Mouse (Mus musculus): ENCODE results near the gene Mettl16. TPM values are rescaled to one million over a fixed set of nuclear protein-coding genes. Genes with fewer than 3 reads are reported as not detected.

The Mettl16 gene
- polyA plus RNA-seq, 1 experiment from 2014 or later, result 41.1 TPM

DNA sequence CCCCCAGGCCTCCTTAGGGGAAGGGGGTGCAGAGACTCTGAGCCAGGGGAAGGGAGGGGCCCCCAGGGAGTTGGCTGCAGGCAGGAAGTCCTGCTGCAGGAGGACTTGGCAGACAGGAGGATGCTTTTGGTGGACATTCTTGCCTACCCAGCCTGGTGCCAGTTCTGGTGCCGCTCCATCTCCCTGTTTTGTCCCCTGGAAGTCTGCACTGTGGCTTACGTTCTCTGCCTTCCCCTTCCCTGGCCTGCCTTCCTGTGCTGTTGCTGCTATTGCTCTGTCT, 72.7 kb downstream of the Mettl16 start:
- no peaks in the 10 kb centered on the region for H3K9me3 ChIP-seq (ENCODE audit: control insufficient read depth, low read length)
- no peak overlapping the region for H3K27ac ChIP-seq (replicated peaks; ENCODE audit: low read depth, low read length)
- peaks cover 45% of the 10 kb centered on the region for H3K36me3 ChIP-seq (ENCODE audit: control insufficient read depth, insufficient read depth, low read length)
- H3K4me3 ChIP-seq (replicated peaks; ENCODE audit: low read depth, low read length), result no peak overlapping the region
- 0 out of 2 replicates have a peak, but pooled peaks cover 3% of the 10 kb centered on the region for H3K4me1 ChIP-seq (ENCODE audit: control insufficient read depth, insufficient read depth, low read length)
- DNase-seq (no peak), ATAC-seq (ENCODE audit: low FRiP score, low TSS enrichment) (no peak)
- H3K27me3 ChIP-seq (ENCODE audit: control insufficient read depth, insufficient read depth, low read length), result no peaks in the 10 kb centered on the region
- 83% methylated on average over 2 of the region's 2 CpGs for WGBS
- no peak overlapping the region for H3K4me2 ChIP-seq (ENCODE audit: low read length)
- no peak overlapping the region for H3K9ac ChIP-seq (replicated peaks; ENCODE audit: low read length)

DNA sequence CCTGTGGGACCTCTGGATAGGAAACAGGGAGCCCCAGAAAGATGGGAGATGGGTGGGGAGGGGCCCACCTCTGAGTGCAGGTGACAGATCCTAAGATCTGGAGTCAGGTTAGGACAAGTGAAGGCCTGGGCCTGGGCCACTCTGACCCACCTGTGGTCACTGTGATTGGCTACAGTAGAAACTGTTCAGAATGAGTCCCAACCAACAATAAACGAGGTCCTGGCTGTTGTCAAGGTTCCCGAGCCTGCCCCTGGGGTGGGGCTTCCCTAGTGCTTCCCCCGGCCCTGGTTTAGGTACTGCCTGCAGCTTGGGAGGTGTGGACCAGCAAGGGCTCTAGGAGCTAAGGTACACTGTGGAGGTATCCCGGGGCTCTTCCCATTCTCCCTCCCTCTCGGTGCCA, 73.1 kb downstream of the Mettl16 start:
- ATAC-seq (ENCODE audit: low FRiP score, low TSS enrichment) (no peak), DNase-seq (no peak)
- Histone ChIP-seq H3K9ac (replicated peaks; ENCODE audit: low read length) (no peak overlapping the region), H3K4me3 (replicated peaks; ENCODE audit: low read depth, low read length) (no peak overlapping the region), H3K9me3 (ENCODE audit: control insufficient read depth, low read length) (no peaks in the 10 kb centered on the region), H3K27ac (replicated peaks; ENCODE audit: low read depth, low read length) (no peak overlapping the region), H3K4me2 (ENCODE audit: low read length) (no peak overlapping the region), H3K4me1 (ENCODE audit: control insufficient read depth, insufficient read depth, low read length) (0 out of 2 replicates have a peak, but pooled peaks cover 3% of the 10 kb centered on the region), H3K36me3 (ENCODE audit: control insufficient read depth, insufficient read depth, low read length) (peaks cover 45% of the 10 kb centered on the region), H3K27me3 (ENCODE audit: control insufficient read depth, insufficient read depth, low read length) (no peaks in the 10 kb centered on the region)
- WGBS, result 71% methylated on average over 5 of the region's 5 CpGs

DNA sequence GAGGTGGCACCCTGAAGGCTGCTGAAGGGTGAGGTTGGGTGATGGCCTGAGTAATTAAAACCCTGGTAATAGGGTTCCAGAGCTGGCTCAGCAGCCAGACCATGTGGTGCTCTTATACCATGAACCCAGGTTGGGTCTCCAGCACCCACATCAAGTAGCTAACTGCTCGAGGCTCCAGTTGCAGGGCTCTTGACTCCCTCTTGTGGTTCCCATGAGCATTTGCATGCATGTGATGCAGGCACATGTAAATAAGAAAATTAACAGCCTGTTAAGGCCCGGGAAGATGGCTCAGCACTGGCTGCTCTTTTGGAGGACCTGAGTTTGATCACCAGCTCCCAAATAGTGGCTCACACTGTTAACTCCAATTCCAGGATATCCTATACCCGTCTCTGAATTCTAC, 75.2 kb downstream of the Mettl16 start:
- no peaks in the 10 kb centered on the region for H3K9me3 ChIP-seq (ENCODE audit: control insufficient read depth, low read length)
- 73% methylated on average over 3 of the region's 3 CpGs for WGBS
- no peak overlapping the region for H3K27ac ChIP-seq (replicated peaks; ENCODE audit: low read depth, low read length)
- H3K9ac ChIP-seq (replicated peaks; ENCODE audit: low read length), result no peak overlapping the region
- peaks cover 49% of the 10 kb centered on the region for H3K36me3 ChIP-seq (ENCODE audit: control insufficient read depth, insufficient read depth, low read length)
- no peak overlapping the region for H3K4me3 ChIP-seq (replicated peaks; ENCODE audit: low read depth, low read length)
- no peaks in the 10 kb centered on the region for H3K27me3 ChIP-seq (ENCODE audit: control insufficient read depth, insufficient read depth, low read length)
- 0 out of 2 replicates have a peak, but pooled peaks cover 3% of the 10 kb centered on the region for H3K4me1 ChIP-seq (ENCODE audit: control insufficient read depth, insufficient read depth, low read length)
- DNase-seq (no peak), ATAC-seq (ENCODE audit: low FRiP score, low TSS enrichment) (no peak)
- H3K4me2 ChIP-seq (ENCODE audit: low read length), result no peak overlapping the region

DNA sequence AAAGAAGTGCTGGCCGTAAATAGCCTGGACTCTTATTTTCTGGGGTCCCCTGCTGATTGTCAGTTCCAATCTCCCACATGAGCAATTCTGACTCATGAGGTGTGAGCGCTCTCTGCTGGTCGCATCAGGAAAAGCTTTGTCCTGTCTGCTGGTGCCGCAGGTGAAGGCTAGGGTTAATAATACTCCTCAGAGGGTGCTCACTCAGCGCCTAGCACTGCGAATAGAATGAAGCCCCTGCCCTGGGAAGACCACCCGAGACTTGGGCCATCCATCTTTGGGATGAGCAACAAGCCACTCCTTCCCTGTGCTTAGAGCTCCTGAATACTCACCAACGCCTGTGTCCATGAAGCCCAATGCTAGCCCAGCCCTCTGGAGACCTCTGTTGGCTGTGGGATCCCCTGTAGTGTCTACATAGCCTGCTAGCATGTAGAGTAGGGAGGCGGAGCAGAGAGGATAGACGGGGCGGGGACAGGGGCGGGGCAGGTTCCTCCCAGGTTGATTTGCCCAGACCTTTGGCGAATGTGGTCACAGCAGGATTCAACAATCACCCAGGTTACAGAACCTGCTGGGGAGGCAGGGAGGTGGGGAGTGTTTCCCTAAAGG, 77.4 kb downstream of the Mettl16 start:
- H3K27ac ChIP-seq (replicated peaks; ENCODE audit: low read depth, low read length), result 0 out of 2 replicates have a peak overlapping the region, but pooled peaks have one; percentile 20
- H3K36me3 ChIP-seq (ENCODE audit: control insufficient read depth, insufficient read depth, low read length), result peaks cover 56% of the 10 kb centered on the region
- no peaks in the 10 kb centered on the region for H3K27me3 ChIP-seq (ENCODE audit: control insufficient read depth, insufficient read depth, low read length)
- H3K9ac ChIP-seq (replicated peaks; ENCODE audit: low read length), result no peak overlapping the region
- 0 out of 2 replicates have a peak, but pooled peaks cover 3% of the 10 kb centered on the region for H3K4me1 ChIP-seq (ENCODE audit: control insufficient read depth, insufficient read depth, low read length)
- ATAC-seq (ENCODE audit: low FRiP score, low TSS enrichment), result peak; percentile 62
- DNase-seq, result peak; percentile 85
- no peaks in the 10 kb centered on the region for H3K9me3 ChIP-seq (ENCODE audit: control insufficient read depth, low read length)
- 3% methylated on average over 13 of the region's 13 CpGs for WGBS
- no peak overlapping the region for H3K4me3 ChIP-seq (replicated peaks; ENCODE audit: low read depth, low read length)
- H3K4me2 ChIP-seq (ENCODE audit: low read length), result no peak overlapping the region

DNA sequence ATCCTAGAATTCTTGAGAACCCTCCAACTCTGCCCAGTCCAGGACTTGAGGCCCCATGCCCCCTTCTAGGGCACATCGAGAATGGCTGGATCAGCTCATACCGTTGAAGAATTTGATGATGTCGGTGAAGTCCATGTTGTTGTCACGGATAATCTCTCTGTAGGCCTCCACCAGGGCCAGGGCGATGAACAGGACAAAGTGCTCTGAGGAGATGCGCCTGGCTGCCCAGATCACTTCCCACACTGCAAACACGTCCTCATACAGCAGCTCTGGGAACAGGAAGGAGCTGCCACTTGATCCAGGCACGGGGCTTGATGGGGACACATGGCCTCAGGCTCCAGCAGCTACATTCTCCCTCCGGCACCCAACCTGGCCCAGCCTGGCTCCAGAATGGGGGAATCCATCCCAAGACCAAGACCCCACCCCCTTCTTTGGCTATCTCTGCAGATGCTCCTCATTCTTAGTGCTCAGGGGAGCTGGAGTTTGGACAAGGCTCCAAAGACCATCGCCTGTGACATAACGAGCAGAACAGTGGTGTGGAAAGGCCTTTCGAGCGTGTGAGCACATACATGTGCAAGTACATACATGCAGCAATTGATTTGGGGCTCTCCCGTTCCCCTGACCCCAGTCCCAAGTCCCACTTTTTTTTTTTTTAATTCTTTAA, 80.5 kb downstream of the Mettl16 start:
- H3K27me3 ChIP-seq (ENCODE audit: control insufficient read depth, insufficient read depth, low read length), result no peaks in the 10 kb centered on the region
- H3K27ac ChIP-seq (replicated peaks; ENCODE audit: low read depth, low read length), result no peak overlapping the region
- no peak overlapping the region for H3K4me3 ChIP-seq (replicated peaks; ENCODE audit: low read depth, low read length)
- no peak overlapping the region for H3K4me2 ChIP-seq (ENCODE audit: low read length)
- peaks cover 46% of the 10 kb centered on the region for H3K36me3 ChIP-seq (ENCODE audit: control insufficient read depth, insufficient read depth, low read length)
- DNase-seq, result no peak
- 86% methylated on average over 14 of the region's 14 CpGs for WGBS
- H3K4me1 ChIP-seq (ENCODE audit: control insufficient read depth, insufficient read depth, low read length), result 0 out of 2 replicates have a peak, but pooled peaks cover 3% of the 10 kb centered on the region
- no peak for ATAC-seq (ENCODE audit: low FRiP score, low TSS enrichment)
- no peak overlapping the region for H3K9ac ChIP-seq (replicated peaks; ENCODE audit: low read length)
- no peaks in the 10 kb centered on the region for H3K9me3 ChIP-seq (ENCODE audit: control insufficient read depth, low read length)

DNA sequence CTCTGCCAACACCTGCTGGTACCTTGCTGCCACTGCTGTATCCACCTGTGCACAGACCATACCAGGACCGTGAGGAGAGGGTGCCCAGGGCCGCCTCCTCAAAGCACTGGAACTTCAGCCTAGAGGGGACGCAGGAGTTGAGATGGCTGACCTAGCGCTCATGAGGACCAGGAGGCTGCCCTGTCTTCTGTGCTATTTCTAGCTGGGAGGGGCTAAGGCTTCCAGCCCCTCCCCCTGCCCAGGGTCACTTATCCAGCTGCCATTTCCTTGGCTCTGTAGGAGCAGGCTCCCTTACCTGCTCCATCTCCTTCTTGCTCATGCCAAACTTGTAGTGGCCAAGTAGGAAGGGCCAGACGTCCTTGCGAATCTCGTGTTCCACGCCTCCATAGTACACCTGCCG, 87.1 kb downstream of the Mettl16 start:
- ATAC-seq (ENCODE audit: low FRiP score, low TSS enrichment), result no peak
- Histone ChIP-seq H3K27me3 (ENCODE audit: control insufficient read depth, insufficient read depth, low read length) (no peaks in the 10 kb centered on the region), H3K9ac (replicated peaks; ENCODE audit: low read length) (no peak overlapping the region)

DNA sequence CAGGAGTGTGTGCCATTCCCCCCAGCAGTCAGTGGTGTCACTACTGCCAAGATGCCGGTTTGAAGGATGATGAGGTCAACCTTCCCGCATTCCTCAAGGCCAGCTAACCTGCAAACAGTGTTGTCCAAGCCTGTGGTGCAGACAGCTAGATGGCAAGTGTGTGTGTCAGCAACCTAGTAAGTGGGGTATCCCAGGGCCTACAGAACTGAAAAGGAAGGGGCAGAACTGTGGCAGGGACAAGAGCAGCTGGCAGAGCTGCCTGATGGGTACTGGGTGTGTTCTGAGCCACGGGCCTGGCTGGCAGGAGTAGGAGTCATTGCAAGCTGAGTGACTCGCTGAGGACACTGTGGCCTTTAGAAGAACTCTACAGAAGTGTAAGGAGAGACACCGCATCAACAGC, 91.5 kb downstream of the Mettl16 start:
- H3K4me3 ChIP-seq (replicated peaks; ENCODE audit: low read depth, low read length), result no peak overlapping the region
- H3K27me3 ChIP-seq (ENCODE audit: control insufficient read depth, insufficient read depth, low read length), result no peaks in the 10 kb centered on the region
- DNase-seq, result no peak
- ATAC-seq (ENCODE audit: low FRiP score, low TSS enrichment), result no peak
- H3K27ac ChIP-seq (replicated peaks; ENCODE audit: low read depth, low read length), result no peak overlapping the region
- no peaks in the 10 kb centered on the region for H3K4me1 ChIP-seq (ENCODE audit: control insufficient read depth, insufficient read depth, low read length)
- H3K36me3 ChIP-seq (ENCODE audit: control insufficient read depth, insufficient read depth, low read length), result peaks cover 76% of the 10 kb centered on the region
- no peaks in the 10 kb centered on the region for H3K9me3 ChIP-seq (ENCODE audit: control insufficient read depth, low read length)
- no peak overlapping the region for H3K9ac ChIP-seq (replicated peaks; ENCODE audit: low read length)
- H3K4me2 ChIP-seq (ENCODE audit: low read length), result no peak overlapping the region
- 84% methylated on average over 5 of the region's 5 CpGs for WGBS

More for the DNA sequence above, 87.1 kb downstream of the Mettl16 start:
- H3K4me2 ChIP-seq (ENCODE audit: low read length), result no peak overlapping the region
- H3K4me3 ChIP-seq (replicated peaks; ENCODE audit: low read depth, low read length), result no peak overlapping the region
- no peaks in the 10 kb centered on the region for H3K9me3 ChIP-seq (ENCODE audit: control insufficient read depth, low read length)
- no peak for DNase-seq
- H3K4me1 ChIP-seq (ENCODE audit: control insufficient read depth, insufficient read depth, low read length), result no peaks in the 10 kb centered on the region
- no peak overlapping the region for H3K27ac ChIP-seq (replicated peaks; ENCODE audit: low read depth, low read length)
- 90% methylated on average over 9 of the region's 9 CpGs for WGBS
- peaks cover 64% of the 10 kb centered on the region for H3K36me3 ChIP-seq (ENCODE audit: control insufficient read depth, insufficient read depth, low read length)

DNA sequence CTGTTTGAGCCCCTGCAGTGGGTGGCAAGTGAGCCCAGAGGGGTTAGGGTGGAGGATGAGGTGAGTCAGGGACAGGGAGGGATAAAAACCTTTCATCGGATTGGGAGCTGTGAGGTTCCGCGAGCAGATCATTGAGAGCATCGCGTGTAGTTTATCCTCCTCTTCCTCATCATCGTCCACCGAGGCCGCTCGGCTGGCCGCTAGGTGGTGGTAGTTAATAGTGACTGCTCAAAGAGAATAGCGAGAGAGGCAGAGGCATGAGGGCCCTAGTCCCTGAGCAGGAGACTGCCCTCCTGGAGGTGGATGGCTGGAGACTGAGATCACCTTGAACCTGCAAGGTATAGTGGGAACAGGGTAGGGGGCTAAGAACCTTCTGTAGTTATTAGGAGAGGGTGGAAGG, 92.8 kb downstream of the Mettl16 start:
- ATAC-seq (ENCODE audit: low FRiP score, low TSS enrichment), result no peak
- DNase-seq, result peak; percentile 54
- Histone ChIP-seq H3K36me3 (ENCODE audit: control insufficient read depth, insufficient read depth, low read length) (peaks cover 73% of the 10 kb centered on the region), H3K4me2 (ENCODE audit: low read length) (no peak overlapping the region), H3K27ac (replicated peaks; ENCODE audit: low read depth, low read length) (no peak overlapping the region), H3K9me3 (ENCODE audit: control insufficient read depth, low read length) (no peaks in the 10 kb centered on the region), H3K4me1 (ENCODE audit: control insufficient read depth, insufficient read depth, low read length) (no peaks in the 10 kb centered on the region), H3K9ac (replicated peaks; ENCODE audit: low read length) (no peak overlapping the region), H3K27me3 (ENCODE audit: control insufficient read depth, insufficient read depth, low read length) (no peaks in the 10 kb centered on the region), H3K4me3 (replicated peaks; ENCODE audit: low read depth, low read length) (no peak overlapping the region)
- 29% methylated on average over 11 of the region's 11 CpGs for WGBS

DNA sequence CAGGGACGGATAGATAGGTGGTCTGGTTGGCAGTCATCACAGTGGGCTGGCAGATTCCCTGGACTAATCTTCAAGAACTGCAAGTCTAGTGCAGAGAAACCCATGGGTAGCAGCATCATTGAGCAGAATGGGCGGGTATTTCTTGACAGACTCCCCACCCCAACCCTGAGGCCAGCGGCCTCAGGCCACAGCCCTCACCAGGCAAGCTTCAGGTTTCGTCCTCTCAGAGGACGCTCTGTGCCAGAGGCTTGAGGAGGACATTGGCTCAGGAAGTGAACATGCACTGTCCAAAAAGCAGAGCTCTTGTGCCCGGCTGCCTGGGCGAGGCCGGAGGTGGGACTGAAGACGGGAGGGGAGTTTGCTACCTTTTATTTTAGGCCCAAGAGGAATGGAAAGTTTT, 93.8 kb downstream of the Mettl16 start:
- no peak overlapping the region for H3K9ac ChIP-seq (replicated peaks; ENCODE audit: low read length)
- DNase-seq, result no peak
- no peak for ATAC-seq (ENCODE audit: low FRiP score, low TSS enrichment)
- peaks cover 64% of the 10 kb centered on the region for H3K36me3 ChIP-seq (ENCODE audit: control insufficient read depth, insufficient read depth, low read length)
- no peak overlapping the region for H3K27ac ChIP-seq (replicated peaks; ENCODE audit: low read depth, low read length)
- WGBS, result 90% methylated on average over 9 of the region's 9 CpGs
- no peak overlapping the region for H3K4me3 ChIP-seq (replicated peaks; ENCODE audit: low read depth, low read length)
- H3K4me1 ChIP-seq (ENCODE audit: control insufficient read depth, insufficient read depth, low read length), result no peaks in the 10 kb centered on the region
- H3K27me3 ChIP-seq (ENCODE audit: control insufficient read depth, insufficient read depth, low read length), result no peaks in the 10 kb centered on the region
- no peaks in the 10 kb centered on the region for H3K9me3 ChIP-seq (ENCODE audit: control insufficient read depth, low read length)
- H3K4me2 ChIP-seq (ENCODE audit: low read length), result no peak overlapping the region
